Mouse (Mus musculus): ENCODE results near the gene Ceacam9.

- TF ChIP-seq CTCF (IDR thresholded peaks at IDR 0.05; ENCODE audit: low read depth) (peak; percentile 90), EP300 (IDR thresholded peaks at IDR 0.05; ENCODE audit: low read depth) (no peak)
These were observed 24.4 kb downstream of the Ceacam9 start for GRCm38 (mm10) chr7:16746093-16746492.

All from liver, postnatal 0 days (tissue).